Mouse (Mus musculus) intestine, postnatal 0 days (tissue): ENCODE results near the gene Cldn2. TPM values are rescaled to one million over a fixed set of nuclear protein-coding genes. Genes with fewer than 3 reads are reported as not detected.

Source experiments
- ATAC-seq: fragments of 200-750 bp; cut with Nextera tagmentation; 2 replicates; pipeline ENCODE4 v1.8.0; 2017; ENCODE audit warnings: mild to moderate bottlenecking, moderate TSS enrichment, moderate library complexity
- H3K27ac ChIP-seq: fragments of 300-500 bp; sonication (generic); 2 replicates; pipeline ENCODE4 v1.5.1; 2014; ENCODE audit warnings: mild to moderate bottlenecking, low read depth, low read length, moderate library complexity
- H3K27me3 ChIP-seq: fragments of 300-500 bp; sonication (generic); replicated peaks from 2 replicates; pipeline ENCODE4 v1.6.1; 2014; ENCODE audit warnings: low read length, mixed read lengths; ENCODE audit not compliant: control insufficient read depth, insufficient read depth
- H3K36me3 ChIP-seq: fragments of 300-500 bp; sonication (generic); 2 replicates; pipeline ENCODE4 v1.6.1; 2014; ENCODE audit warnings: mild to moderate bottlenecking, moderate library complexity; ENCODE audit not compliant: control insufficient read depth, insufficient read depth
- H3K4me1 ChIP-seq: fragments of 300-500 bp; sonication (generic); replicated peaks from 2 replicates; pipeline ENCODE4 v1.6.1; 2014; ENCODE audit warnings: antibody characterized with exemption, low read length, mixed read lengths; ENCODE audit not compliant: control insufficient read depth, insufficient read depth
- H3K4me2 ChIP-seq: fragments of 300-500 bp; sonication (generic); replicated peaks from 2 replicates; pipeline ENCODE4 v1.6.1; 2014; ENCODE audit warnings: low read depth, mild to moderate bottlenecking, moderate library complexity
- H3K4me3 ChIP-seq: fragments of 300-500 bp; sonication (generic); 2 replicates; pipeline ENCODE4 v1.5.1; 2014; ENCODE audit warnings: low read depth, low read length
- H3K9ac ChIP-seq: fragments of 300-500 bp; sonication (generic); 2 replicates; pipeline ENCODE4 v1.6.1; 2014; ENCODE audit warnings: mild to moderate bottlenecking, low read depth, low read length
- H3K9me3 ChIP-seq: fragments of 300-500 bp; sonication (generic); 2 replicates; pipeline ENCODE4 v1.6.1; 2016; ENCODE audit warnings: mixed run types; ENCODE audit not compliant: control insufficient read depth
- CTCF ChIP-seq: sonication (generic); IDR thresholded peaks from 2 replicates; pipeline ENCODE4 v1.5.1; 2016; ENCODE audit warnings: low read depth, mild to moderate bottlenecking, control low read depth, antibody characterized with exemption, moderate library complexity
- WGBS: fragments of 180-500 bp; shearing (Covaris S2); extraction: QIAGEN DNeasy Blood & Tissue Kit; methylation state at CpG from one replicate; pipeline ENCODE4 v1.1.7; 2014; 5-methylcytosine and 5-hydroxymethylcytosine counted together
- polyA plus RNA-seq: library from polyadenylated mRNA; unstranded; fragments of >200 nt; fragmentation: Nextera tagmentation; extraction: Ambion mirVana; gene quantifications from 2 replicates; pipeline ENCODE4 v1.2.1, GENCODE M21; 2015

Gene Cldn2
- polyA plus RNA-seq, 1 experiment from 2014 or later: 182 TPM

DNA sequence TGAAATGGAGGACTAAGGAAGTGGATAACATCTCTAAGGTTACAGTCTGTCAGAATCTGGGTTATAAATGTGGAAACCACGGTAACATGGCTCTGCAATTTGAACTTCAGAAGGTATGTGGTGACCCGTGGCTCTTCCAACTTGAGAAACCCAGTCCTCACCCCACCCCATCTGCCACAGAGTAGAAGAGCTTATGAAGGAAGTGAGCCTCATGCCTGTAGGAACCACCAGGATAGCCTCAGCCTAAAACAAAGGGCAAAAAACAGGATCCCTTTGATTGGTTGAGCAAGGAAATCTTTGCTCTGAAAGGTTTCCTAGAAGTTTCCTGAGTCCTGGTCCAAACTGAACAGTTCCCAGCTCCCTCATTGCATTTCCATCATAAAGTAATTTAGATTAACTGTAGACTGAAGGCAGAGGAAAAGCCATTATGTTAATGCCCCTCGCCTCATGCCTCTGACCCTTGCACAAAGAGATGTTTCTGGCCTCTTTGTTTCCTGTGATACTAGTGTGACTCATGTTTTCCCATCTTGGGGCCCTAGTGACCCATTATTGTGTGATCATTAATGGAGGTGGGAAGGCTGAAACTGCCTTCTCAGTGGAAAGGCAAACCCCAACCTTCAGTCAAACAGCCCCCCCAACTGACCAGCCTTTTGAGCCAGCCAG is 12.1 kb downstream of the Cldn2 start:
- 44% methylated on average over 3 of the region's 3 CpGs for WGBS
- no peak for TF ChIP-seq CTCF
- Histone ChIP-seq H3K36me3 (no peaks in the 10 kb centered on the region), H3K4me3 (no peak overlapping the region), H3K4me2 (peak overlapping the region; percentile 51), H3K27me3 (no peaks in the 10 kb centered on the region), H3K4me1 (no peaks in the 10 kb centered on the region), H3K9ac (no peak overlapping the region), H3K9me3 (no peaks in the 10 kb centered on the region), H3K27ac (peak overlapping the region; percentile 75)
- ATAC-seq: peak; percentile 81

DNA sequence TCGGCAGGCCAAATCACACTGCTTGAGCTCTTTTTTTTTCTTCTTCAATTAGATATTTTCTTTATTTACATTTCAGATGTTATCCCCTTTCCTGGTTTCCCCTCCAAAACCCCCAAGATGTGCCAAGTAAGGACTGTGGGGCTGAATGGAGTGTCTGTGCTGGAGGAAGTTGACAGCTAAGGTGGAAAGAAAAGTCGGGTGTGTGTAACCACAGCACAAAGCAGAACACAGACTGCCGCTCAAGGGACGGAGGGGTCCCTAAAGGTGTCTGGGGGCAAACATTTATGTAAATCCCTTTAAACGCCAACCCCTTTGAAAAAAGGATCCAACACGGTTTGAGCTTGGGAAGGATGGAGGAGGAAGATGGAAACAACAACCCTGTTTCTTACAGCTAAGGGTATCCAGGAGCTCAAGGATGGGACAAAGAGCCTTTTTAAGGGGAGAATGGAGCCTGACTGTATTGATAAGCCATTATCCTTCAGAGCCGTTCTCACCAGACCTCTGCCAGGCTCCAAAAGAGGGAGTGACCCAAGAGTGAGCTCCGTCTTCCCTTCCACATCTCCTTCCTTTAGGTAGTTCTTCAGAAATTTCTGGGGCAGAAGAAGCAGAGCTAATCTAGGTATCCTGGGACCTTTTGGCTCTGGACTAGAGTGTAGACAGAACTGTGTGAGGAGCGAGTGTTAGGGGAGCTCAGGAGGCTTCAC is 12.8 kb downstream of the Cldn2 start:
- H3K36me3 ChIP-seq: no peaks in the 10 kb centered on the region
- H3K27ac ChIP-seq: peak overlapping the region; percentile 75
- no peaks in the 10 kb centered on the region for H3K27me3 ChIP-seq
- no peak for TF ChIP-seq CTCF
- ATAC-seq: no peak
- H3K9ac ChIP-seq: no peak overlapping the region
- 56% methylated on average over 9 of the region's 9 CpGs for WGBS
- H3K4me3 ChIP-seq: no peak overlapping the region
- peak overlapping the region; percentile 45 for H3K4me2 ChIP-seq
- no peaks in the 10 kb centered on the region for H3K9me3 ChIP-seq
- H3K4me1 ChIP-seq: no peaks in the 10 kb centered on the region

DNA sequence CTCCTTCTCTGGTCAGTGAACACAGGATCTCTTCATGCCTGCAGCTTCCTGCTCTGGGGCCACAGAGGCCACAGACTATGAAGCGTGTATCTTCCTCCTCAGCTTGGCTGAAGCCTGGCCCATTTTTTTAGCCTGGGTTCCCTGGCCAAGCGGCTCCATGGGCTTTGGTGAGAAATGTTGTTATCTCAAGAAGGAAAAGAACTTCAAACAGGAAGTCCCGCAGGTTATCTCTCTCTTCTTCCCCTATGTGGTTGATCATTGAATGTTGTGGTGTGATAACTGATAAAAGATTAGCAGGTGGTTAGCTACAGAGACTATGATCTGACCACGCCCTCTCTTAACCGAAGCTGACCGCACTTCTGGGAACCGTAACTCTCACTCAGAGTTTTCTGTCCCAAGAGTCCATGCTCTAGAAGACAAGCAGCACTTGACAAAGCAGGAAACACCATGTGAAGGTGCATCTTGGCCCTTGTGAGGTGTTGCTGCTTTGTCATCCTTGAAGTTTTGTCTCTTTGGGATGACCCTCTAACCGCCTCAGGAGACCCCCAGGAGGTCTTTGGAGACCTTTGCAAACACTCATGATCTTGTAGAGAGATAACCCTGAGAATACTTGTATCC is 13.5 kb downstream of the Cldn2 start:
- 45% methylated on average over 8 of the region's 8 CpGs for WGBS
- ATAC-seq: peak; percentile 42
- H3K27me3 ChIP-seq: no peaks in the 10 kb centered on the region
- TF ChIP-seq CTCF: no peak
- no peaks in the 10 kb centered on the region for H3K9me3 ChIP-seq
- no peak overlapping the region for H3K9ac ChIP-seq
- H3K4me1 ChIP-seq: no peaks in the 10 kb centered on the region
- no peaks in the 10 kb centered on the region for H3K36me3 ChIP-seq
- H3K4me2 ChIP-seq: 0 out of 2 replicates have a peak overlapping the region, but pooled peaks have one; percentile 45
- H3K27ac ChIP-seq: peak overlapping the region; percentile 75
- H3K4me3 ChIP-seq: no peak overlapping the region

DNA sequence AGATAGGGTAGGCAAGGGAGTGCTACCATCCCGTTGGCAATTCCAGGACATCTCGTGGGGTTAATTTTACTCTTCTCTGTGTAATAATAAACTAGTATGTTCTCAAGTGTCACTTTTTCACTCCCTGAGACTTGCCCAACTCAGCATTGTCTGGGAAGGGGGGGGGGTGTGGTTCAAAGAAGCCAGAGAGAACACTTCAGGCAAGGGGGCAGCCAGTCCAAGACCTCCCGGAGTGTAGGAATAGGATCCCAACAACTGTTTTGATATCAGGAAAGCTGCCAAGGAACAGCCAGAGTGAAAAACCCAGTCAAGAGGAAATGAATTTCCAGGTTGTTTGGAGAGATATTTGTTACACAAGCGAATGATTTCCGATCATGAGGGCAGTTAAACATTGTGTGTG is 14.6 kb downstream of the Cldn2 start:
- Histone ChIP-seq H3K27me3 (no peaks in the 10 kb centered on the region), H3K4me1 (no peaks in the 10 kb centered on the region), H3K4me2 (no peak overlapping the region), H3K9me3 (no peaks in the 10 kb centered on the region), H3K9ac (no peak overlapping the region), H3K36me3 (no peaks in the 10 kb centered on the region), H3K27ac (no peak overlapping the region), H3K4me3 (no peak overlapping the region)
- 56% methylated on average over 5 of the region's 5 CpGs for WGBS
- TF ChIP-seq CTCF: no peak
- no peak for ATAC-seq

DNA sequence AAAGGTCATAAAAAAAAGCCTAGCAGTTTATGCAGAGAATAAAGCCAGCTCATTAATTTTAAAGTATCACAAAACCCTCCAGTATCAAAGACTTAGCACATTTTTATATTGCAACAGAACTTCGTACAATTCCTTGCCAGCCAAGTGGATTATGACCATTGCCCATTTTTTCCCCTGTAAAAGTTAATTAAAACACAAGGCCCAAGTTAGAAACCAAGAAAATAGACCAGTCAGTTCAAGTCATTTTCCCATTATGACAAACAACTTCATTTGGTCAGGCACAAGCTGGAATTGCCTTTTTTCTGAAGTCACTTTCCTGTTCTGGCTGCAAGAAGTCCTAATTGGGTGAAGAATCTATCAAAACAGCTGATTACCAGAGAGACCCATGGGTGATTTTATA is 24.8 kb downstream of the Cldn2 start:
- Histone ChIP-seq H3K4me3 (no peak overlapping the region), H3K9me3 (no peaks in the 10 kb centered on the region)

DNA sequence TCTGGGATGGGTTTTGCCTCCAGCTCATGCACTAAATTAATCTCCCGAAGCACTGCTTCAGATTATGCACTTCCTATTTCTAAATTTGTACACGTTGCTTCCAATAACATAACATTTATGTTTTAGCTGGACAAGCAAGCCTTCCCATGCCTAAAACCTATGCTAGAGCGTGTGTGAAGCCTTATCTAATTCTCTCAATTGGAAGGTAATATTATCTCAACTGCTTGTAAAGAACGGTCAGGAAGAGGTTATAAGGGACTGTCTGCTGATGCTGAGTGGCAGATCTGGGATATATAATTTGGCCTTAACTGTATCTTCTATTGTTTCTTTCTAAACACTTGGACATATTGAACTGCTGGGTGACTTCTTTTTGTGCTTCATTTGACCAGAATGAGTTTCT is 26.3 kb downstream of the Cldn2 start:
- WGBS: 85% methylated on average over 4 of the region's 4 CpGs
- H3K27ac ChIP-seq: no peak overlapping the region

More for the DNA sequence above, 24.8 kb downstream of the Cldn2 start:
- Histone ChIP-seq H3K27me3 (no peaks in the 10 kb centered on the region), H3K36me3 (no peaks in the 10 kb centered on the region), H3K4me1 (no peaks in the 10 kb centered on the region), H3K27ac (no peak overlapping the region), H3K4me2 (no peak overlapping the region), H3K9ac (no peak overlapping the region)
- 89% methylated on average over 1 of the region's 1 CpGs for WGBS
- no peak for TF ChIP-seq CTCF
- no peak for ATAC-seq

More for the DNA sequence above, 26.3 kb downstream of the Cldn2 start:
- H3K4me3 ChIP-seq: no peak overlapping the region
- no peak overlapping the region for H3K9ac ChIP-seq
- H3K27me3 ChIP-seq: no peaks in the 10 kb centered on the region
- no peaks in the 10 kb centered on the region for H3K4me1 ChIP-seq
- no peak overlapping the region for H3K4me2 ChIP-seq
- H3K36me3 ChIP-seq: no peaks in the 10 kb centered on the region
- no peaks in the 10 kb centered on the region for H3K9me3 ChIP-seq
- TF ChIP-seq CTCF: no peak
- no peak for ATAC-seq
